ENCODE assay signal across 17 mouse cellular contexts in the genomic region with DNA sequence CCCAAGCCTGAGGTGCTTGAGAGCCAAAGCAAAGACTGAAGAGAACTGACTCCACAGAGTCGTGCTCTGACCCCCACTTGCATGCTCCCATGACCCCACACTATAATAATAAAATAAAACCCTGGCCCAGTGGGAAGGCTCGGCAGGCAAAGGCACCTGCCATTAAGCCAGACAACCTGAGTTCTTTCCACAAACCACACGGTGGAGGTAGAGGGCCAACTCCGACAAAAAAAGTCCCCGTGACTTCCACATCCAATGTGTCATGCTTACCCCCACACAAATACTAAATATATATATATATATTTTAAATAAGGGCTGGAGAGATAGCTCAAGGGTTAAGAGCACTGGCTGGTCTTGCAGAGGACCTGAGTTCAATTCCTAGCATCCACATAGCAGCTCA. TPM values are rescaled to one million over a fixed set of nuclear protein-coding genes. Genes with fewer than 3 reads are reported as not detected.
DNase-seq lines count a peak whose midpoint lies in the region; ATAC-seq and TF ChIP-seq lines count a peak whose summit lies in the region.
"Had no signal": no experiment of that assay in that cellular context is flagged by ENCODE, and none has a peak within 500 bp of the region (broad histone marks: within the 10 kb centered on the region; RNA-seq: fewer than 3 reads in every experiment).

No protein-coding gene starts in this region.

- H3K27me3 ChIP-seq in kidney, adult 2 months (replicated peaks; ENCODE audit: control insufficient read depth, insufficient read depth, low read length), result no peaks in the 10 kb centered on the region
- H3K27me3 ChIP-seq in midbrain, postnatal 0 days (ENCODE audit: insufficient read depth, low read length), result no peaks in the 10 kb centered on the region
- H3K27me3 ChIP-seq in midbrain, embryonic 10.5 days (ENCODE audit: low read depth, poor library complexity, severe bottlenecking), result no peaks in the 10 kb centered on the region
- no peaks in the 10 kb centered on the region for H3K27me3 ChIP-seq in intestine, embryonic 15.5 days (replicated peaks)
- H3K27me3 ChIP-seq in forebrain, embryonic 13.5 days, result no peaks in the 10 kb centered on the region
- H3K27me3 ChIP-seq: embryonic facial prominence, embryonic 13.5 days; limb, embryonic 13.5 days; neural tube, embryonic 12.5 days; Patski had no signal

- H3K27ac ChIP-seq in kidney, adult 2 months (ENCODE audit: insufficient read depth, low read depth, low read length), result no peak overlapping the region
- no peak overlapping the region for H3K27ac ChIP-seq in midbrain, postnatal 0 days (ENCODE audit: low read depth, low read length)
- no peak overlapping the region for H3K27ac ChIP-seq in midbrain, embryonic 10.5 days (replicated peaks)
- no peak overlapping the region for H3K27ac ChIP-seq in intestine, embryonic 15.5 days
- no peak overlapping the region for H3K27ac ChIP-seq in forebrain, embryonic 13.5 days
- H3K27ac ChIP-seq: embryonic facial prominence, embryonic 13.5 days; forebrain, embryonic 10.5 days; limb, embryonic 13.5 days; macrophage; neural tube, embryonic 12.5 days had no signal

- H3K36me3 ChIP-seq in kidney, adult 2 months (ENCODE audit: control insufficient read depth, insufficient read depth, low read length), result peaks cover 5% of the 10 kb centered on the region; the same call in 1 of the 2 replicates
- H3K36me3 ChIP-seq in midbrain, postnatal 0 days (ENCODE audit: insufficient read depth, low read length), result peaks cover 27% of the 10 kb centered on the region
- peaks cover 61% of the 10 kb centered on the region for H3K36me3 ChIP-seq in midbrain, embryonic 10.5 days
- H3K36me3 ChIP-seq in intestine, embryonic 15.5 days, result peaks cover 20% of the 10 kb centered on the region
- H3K36me3 ChIP-seq in forebrain, embryonic 13.5 days (ENCODE audit: poor library complexity, severe bottlenecking), result peaks cover 48% of the 10 kb centered on the region

- ATAC-seq in midbrain, postnatal 0 days (ENCODE audit: low FRiP score), result no peak
- no peak for ATAC-seq in intestine, embryonic 15.5 days
- no peak for ATAC-seq in forebrain, embryonic 13.5 days
- ATAC-seq: inflammation-experienced regulatory T-cells, adult 6 months; Patski had no signal

- H3K4me2 ChIP-seq in midbrain, postnatal 0 days (ENCODE audit: low read depth, low read length, poor library complexity, severe bottlenecking), result no peak overlapping the region
- H3K4me2 ChIP-seq in intestine, embryonic 15.5 days (replicated peaks), result 0 out of 2 replicates have a peak overlapping the region, but pooled peaks have one; percentile 81
- no peak overlapping the region for H3K4me2 ChIP-seq in forebrain, embryonic 13.5 days
- H3K4me2 ChIP-seq: embryonic facial prominence, embryonic 13.5 days; limb, embryonic 13.5 days; neural tube, embryonic 12.5 days had no signal

- 32% methylated on average over 5 of the region's 5 CpGs for WGBS in kidney, adult 2 months
- 57% methylated on average over 5 of the region's 5 CpGs for WGBS in midbrain, postnatal 0 days
- WGBS in midbrain, embryonic 10.5 days, result 73% methylated on average over 5 of the region's 5 CpGs
- 47% methylated on average over 5 of the region's 5 CpGs for WGBS in intestine, embryonic 15.5 days
- WGBS in forebrain, embryonic 13.5 days, result 65% methylated on average over 5 of the region's 5 CpGs

- TF ChIP-seq POLR2A in kidney, adult 2 months (IDR thresholded peaks at IDR 0.05; ENCODE audit: low read depth, low read length), result no peak

- H3K9me3 ChIP-seq in midbrain, postnatal 0 days (ENCODE audit: low read length), result no peaks in the 10 kb centered on the region
- no peaks in the 10 kb centered on the region for H3K9me3 ChIP-seq in midbrain, embryonic 10.5 days (replicated peaks)
- no peaks in the 10 kb centered on the region for H3K9me3 ChIP-seq in intestine, embryonic 15.5 days
- H3K9me3 ChIP-seq in forebrain, embryonic 13.5 days (replicated peaks), result no peaks in the 10 kb centered on the region
- H3K9me3 ChIP-seq: embryonic facial prominence, embryonic 13.5 days; forebrain, embryonic 10.5 days; limb, embryonic 13.5 days; neural tube, embryonic 12.5 days had no signal

- H3K4me3 ChIP-seq in kidney, adult 2 months (ENCODE audit: insufficient read depth, low read depth, low read length), result no peak overlapping the region
- no peak overlapping the region for H3K4me3 ChIP-seq in midbrain, postnatal 0 days (ENCODE audit: low read depth, low read length)
- H3K4me3 ChIP-seq in midbrain, embryonic 10.5 days, result no peak overlapping the region
- no peak overlapping the region for H3K4me3 ChIP-seq in intestine, embryonic 15.5 days (replicated peaks)
- no peak overlapping the region for H3K4me3 ChIP-seq in forebrain, embryonic 13.5 days
- H3K4me3 ChIP-seq: embryonic facial prominence, embryonic 13.5 days; limb, embryonic 13.5 days; neural tube, embryonic 12.5 days had no signal

- H3K4me1 ChIP-seq in kidney, adult 2 months (ENCODE audit: control insufficient read depth, insufficient read depth, low read length), result peaks cover 2% of the 10 kb centered on the region; the same call in 1 of the 2 replicates
- H3K4me1 ChIP-seq in midbrain, postnatal 0 days (ENCODE audit: insufficient read depth, low read length), result no peaks in the 10 kb centered on the region
- H3K4me1 ChIP-seq in midbrain, embryonic 10.5 days, result peaks cover 23% of the 10 kb centered on the region
- H3K4me1 ChIP-seq in intestine, embryonic 15.5 days (replicated peaks), result peaks cover 9% of the 10 kb centered on the region; the same call in 1 of the 2 replicates
- H3K4me1 ChIP-seq in forebrain, embryonic 13.5 days, result peaks cover 19% of the 10 kb centered on the region

- peak; percentile 46; the same call in 1 of the 2 replicates for TF ChIP-seq CTCF in kidney, adult 2 months (conservative IDR thresholded peaks at IDR 0.05; ENCODE audit: insufficient read depth, insufficient read length, low read depth, low read length)
- peak; percentile 50 for TF ChIP-seq CTCF in midbrain, postnatal 0 days (IDR thresholded peaks at IDR 0.05)

- no peak for DNase-seq in kidney, adult 2 months
- no peak for DNase-seq in kidney, postnatal 10 days
- DNase-seq in midbrain, postnatal 0 days (ENCODE audit: low spot score), result no peak
- no peak for DNase-seq in midbrain, embryonic 10.5 days (ENCODE audit: low spot score)
- DNase-seq in cerebellum, postnatal 36 days, result no peak
- DNase-seq: cerebellum, postnatal 10 days; midbrain, embryonic 14.5 days; thymus, adult 18-20 months had no signal

- H3K9ac ChIP-seq in midbrain, postnatal 0 days (replicated peaks; ENCODE audit: low read length, poor library complexity, severe bottlenecking), result no peak overlapping the region
- H3K9ac ChIP-seq in intestine, embryonic 15.5 days, result no peak overlapping the region
- no peak overlapping the region for H3K9ac ChIP-seq in forebrain, embryonic 13.5 days
- H3K9ac ChIP-seq: embryonic facial prominence, embryonic 13.5 days; limb, embryonic 13.5 days; neural tube, embryonic 12.5 days had no signal

RNA-seq across cellular contexts. Expression of a gene that starts 2.4 kb away (rescaled TPM):
- polyA plus RNA-seq in kidney, adult 2 months (2012; rRNA removed), result 122 and 126 TPM in 2 replicates
- total RNA-seq in midbrain, postnatal 0 days (2014; rRNA removed), result 33.0 and 41.9 TPM in 2 replicates
- polyA plus RNA-seq in midbrain, postnatal 0 days (2015; fragmentation: Nextera tagmentation; extraction: Ambion mirVana), result 92.5 and 102 TPM in 2 replicates
- 168 TPM in 2 replicates for polyA plus RNA-seq in midbrain, embryonic 10.5 days (2016; fragmentation: Nextera tagmentation; extraction: Ambion mirVana)
- 195 and 210 TPM in 2 replicates for polyA plus RNA-seq in intestine, embryonic 15.5 days (2015; fragmentation: Nextera tagmentation; extraction: Ambion mirVana)
- polyA plus RNA-seq in forebrain, embryonic 13.5 days (2015; fragmentation: Nextera tagmentation; extraction: Ambion mirVana), result 96.4 and 107 TPM in 2 replicates

RNA-seq across cellular contexts. Expression of a gene that starts 26.7 kb away (rescaled TPM):
- polyA plus RNA-seq in kidney, adult 2 months (2012; rRNA removed), result 0.75 and 1.1 TPM in 2 replicates
- total RNA-seq in midbrain, postnatal 0 days (2014; rRNA removed), result 3.1 and 3.7 TPM in 2 replicates
- polyA plus RNA-seq in midbrain, postnatal 0 days (2015; fragmentation: Nextera tagmentation; extraction: Ambion mirVana), result 17.4 and 21.2 TPM in 2 replicates
- polyA plus RNA-seq in midbrain, embryonic 10.5 days (2016; fragmentation: Nextera tagmentation; extraction: Ambion mirVana), result 59.4 and 72.8 TPM in 2 replicates
- polyA plus RNA-seq in intestine, embryonic 15.5 days (2015; fragmentation: Nextera tagmentation; extraction: Ambion mirVana), result 21.0 and 23.8 TPM in 2 replicates
- polyA plus RNA-seq in forebrain, embryonic 13.5 days (2015; fragmentation: Nextera tagmentation; extraction: Ambion mirVana), result 38.7 and 40.7 TPM in 2 replicates

RNA-seq across cellular contexts. Expression of a gene that starts 37.6 kb away (rescaled TPM):
- polyA plus RNA-seq in kidney, adult 2 months (2012; rRNA removed), result not detected in 2 replicates
- 1.5 TPM in 1 of 2 replicates, not detected in the other for total RNA-seq in midbrain, postnatal 0 days (2014; rRNA removed)
- polyA plus RNA-seq in midbrain, postnatal 0 days (2015; fragmentation: Nextera tagmentation; extraction: Ambion mirVana), result 1.1 and 1.2 TPM in 2 replicates
- 0.19 and 0.42 TPM in 2 replicates for polyA plus RNA-seq in midbrain, embryonic 10.5 days (2016; fragmentation: Nextera tagmentation; extraction: Ambion mirVana)
- not detected in 2 replicates for polyA plus RNA-seq in intestine, embryonic 15.5 days (2015; fragmentation: Nextera tagmentation; extraction: Ambion mirVana)
- polyA plus RNA-seq in forebrain, embryonic 13.5 days (2015; fragmentation: Nextera tagmentation; extraction: Ambion mirVana), result 0.28 TPM in 1 of 2 replicates, not detected in the other
- polyA plus RNA-seq: macrophage; midbrain, embryonic 14.5 days had no signal
